Mouse (Mus musculus) adipose tissue, adult 10 weeks (tissue): ENCODE data around the gene Brf1. TPM values are rescaled to one million over a fixed set of nuclear protein-coding genes. Genes with fewer than 3 reads are reported as not detected.

Experiments
- polyA plus RNA-seq: library from polyadenylated mRNA; stranded (reverse); fragments of 350-450 nt; fragmentation: Illumina TruSeq; extraction: RNeasy Lipid Tissue Mini Kit (QIAGEN cat#74804); gene quantifications from one replicate; pipeline ENCODE4 v1.2.3, GENCODE M21; 2014; ENCODE audit warnings: low read depth, low replicate concordance

Brf1 gene
- polyA plus RNA-seq, result 61.8 TPM

GRCm38 (mm10) chr12:113000294-113001132 is at the start of gene Brf1:
TSS of gene Brf1 (minus strand) at chr12:113000704.

GRCm38 (mm10) chr12:113013604-113014558 is 13.4 kb upstream of the Brf1 start, which contains the start of gene Pacs2:
TSS of gene Pacs2 (plus strand) at chr12:113014508.

GRCm38 (mm10) chr12:112976371-112977073 is 24.0 kb downstream of the Brf1 start, which contains the start of gene Btbd6:
TSS of gene Btbd6 (plus strand) at chr12:112976482.

GRCm38 (mm10) chr12:112941776-112942713 is 58.5 kb downstream of the Brf1 start, which contains the start of gene Nudt14:
TSS of gene Nudt14 (minus strand) at chr12:112942124.

GRCm38 (mm10) chr12:112929562-112930352 is 70.7 kb downstream of the Brf1 start, which contains the start of gene Jag2:
TSS of gene Jag2 (minus strand) at chr12:112929776.

Other genes with a start within 250 kb of the Brf1 start
- 35.6 TPM for gene Pld4, start 240.0 kb downstream of the Brf1 start, polyA plus RNA-seq
- gene Ahnak2, start 198.0 kb downstream of the Brf1 start, polyA plus RNA-seq, result 6.4 TPM
- gene Clba1, start 191.8 kb downstream of the Brf1 start, polyA plus RNA-seq, result 8.9 TPM
- 10.8 TPM for gene Cdca4, start 171.3 kb downstream of the Brf1 start, polyA plus RNA-seq
- 2.7 TPM for gene Gpr132, start 132.5 kb downstream of the Brf1 start, polyA plus RNA-seq
- 19.9 TPM for gene Jag2, start 70.9 kb downstream of the Brf1 start, polyA plus RNA-seq
- gene Nudt14, start 58.6 kb downstream of the Brf1 start, polyA plus RNA-seq, result 29.2 TPM
- 15.8 TPM for gene Btbd6, start 24.2 kb downstream of the Brf1 start, polyA plus RNA-seq
- 30.2 TPM for gene Pacs2, start 13.8 kb upstream of the Brf1 start, polyA plus RNA-seq
- 6.4 TPM for gene Tex22, start 73.8 kb upstream of the Brf1 start, polyA plus RNA-seq
- 38.8 TPM for gene Mta1, start 97.6 kb upstream of the Brf1 start, polyA plus RNA-seq
- gene Crip2, start 139.5 kb upstream of the Brf1 start, polyA plus RNA-seq, result 123 TPM
- 4,675 TPM for gene Crip1, start 145.6 kb upstream of the Brf1 start, polyA plus RNA-seq
- 2.9 TPM for gene Tedc1, start 155.7 kb upstream of the Brf1 start, polyA plus RNA-seq
- 0.38 TPM for gene Tmem121, start 185.2 kb upstream of the Brf1 start, polyA plus RNA-seq